Mouse (Mus musculus): ENCODE results near the gene Plch2. TPM values are rescaled to one million over a fixed set of nuclear protein-coding genes. Genes with fewer than 3 reads are reported as not detected.

The Plch2 gene
- polyA plus RNA-seq, 1 experiment from 2014 or later = 9.8 TPM

DNA sequence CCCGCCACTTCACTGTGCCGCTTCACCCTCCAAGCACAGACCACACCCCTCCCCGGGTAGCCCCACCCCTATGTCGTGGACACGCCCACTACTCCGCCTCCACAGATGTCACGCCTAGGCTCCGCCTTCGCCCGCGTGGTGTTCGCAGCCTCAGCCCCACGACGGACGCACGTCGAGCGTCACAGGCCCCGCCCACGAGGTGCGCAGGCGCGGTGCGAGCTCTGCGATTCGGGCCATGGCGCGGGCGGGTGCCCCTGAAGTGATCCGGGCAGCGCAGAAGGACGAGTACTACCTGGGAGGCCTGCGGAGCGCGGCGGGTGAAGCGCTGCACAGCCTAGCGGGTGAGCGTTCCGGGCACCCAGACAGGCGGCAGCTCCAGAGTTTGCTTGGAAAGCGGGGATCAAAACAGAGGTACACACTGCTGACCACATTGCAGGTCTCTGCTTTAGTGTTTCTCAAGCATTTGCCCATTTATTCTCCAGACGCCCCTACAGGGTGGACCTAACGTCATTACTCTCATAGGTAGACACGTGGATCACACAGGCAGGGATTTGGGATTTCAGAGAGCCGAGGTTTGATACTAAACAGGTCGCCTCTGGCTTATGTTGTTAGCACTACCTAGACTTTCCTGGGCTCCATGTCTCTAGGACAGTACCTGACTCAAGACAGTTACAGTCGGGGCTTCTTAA, 10.4 kb upstream of the Plch2 start, which contains the start of gene Pex10:
Pex10 (plus strand) TSS at position 183 of the 689 bp plus-strand sequence.
- 3% methylated on average over 46 of the region's 48 CpGs for WGBS
- peak; percentile 87 for ATAC-seq (ENCODE audit: low read depth)

DNA sequence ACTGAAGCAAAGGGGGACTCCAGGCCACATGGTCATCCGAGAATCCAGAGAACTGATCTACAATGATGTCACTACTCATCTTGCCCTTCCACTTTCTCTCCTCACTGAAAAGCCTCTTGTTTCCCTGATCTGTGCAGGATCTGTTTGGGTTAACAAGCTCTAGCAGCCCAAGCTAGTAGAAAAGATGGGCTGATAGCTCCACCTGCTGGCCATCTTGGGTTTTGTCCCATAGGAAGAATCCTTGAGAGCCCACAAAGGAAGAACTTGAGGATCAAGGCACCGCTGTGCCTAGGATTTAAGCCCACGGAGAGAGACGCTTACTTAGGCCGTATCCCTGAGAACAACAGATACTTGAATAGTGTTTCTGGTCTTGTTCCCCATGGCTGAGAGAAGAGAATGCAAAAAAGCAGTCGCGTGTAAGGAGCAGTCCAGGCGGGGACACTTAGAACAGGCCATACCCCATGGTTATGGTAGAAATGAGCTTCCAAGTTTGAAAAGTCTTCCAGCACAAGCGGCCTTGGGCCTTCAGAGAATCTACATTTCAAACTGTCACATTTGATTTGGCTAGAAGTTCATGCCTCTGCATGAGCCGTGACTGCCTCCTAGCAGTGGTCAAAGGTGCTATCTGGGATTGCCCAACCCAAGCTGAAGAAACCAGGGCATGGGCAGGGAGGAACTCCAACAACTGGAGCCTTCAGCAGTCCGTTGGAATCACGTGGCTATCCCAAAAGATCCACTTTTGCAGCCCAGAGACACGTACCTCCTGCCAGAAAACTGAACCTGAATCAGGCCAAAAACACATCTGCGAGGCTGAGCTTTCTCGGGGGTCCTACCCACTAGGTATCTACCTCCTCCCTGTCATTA, 9.6 kb upstream of the Plch2 start:
- H3K9ac ChIP-seq (ENCODE audit: low read depth, low read length) = peak overlapping the region; percentile 40
- ATAC-seq (ENCODE audit: low read depth) = peak; percentile 63

More for the DNA sequence above, 10.4 kb upstream of the Plch2 start, which contains the start of gene Pex10:
- Histone ChIP-seq H3K27me3 (replicated peaks; ENCODE audit: control insufficient read depth, insufficient read depth, low read length) (no peaks in the 10 kb centered on the region), H3K9ac (ENCODE audit: low read depth, low read length) (peak within 1 kb of the TSS; percentile 82), H3K36me3 (ENCODE audit: control insufficient read depth, insufficient read depth, low read length) (peaks cover 38% of the 10 kb centered on the region), H3K27ac (replicated peaks; ENCODE audit: low read depth, low read length) (peak within 1 kb of the TSS; percentile 82), H3K4me3 (ENCODE audit: low read depth, low read length) (peak within 1 kb of the TSS; percentile 73), H3K4me2 (ENCODE audit: low read depth, low read length) (peak within 1 kb of the TSS; percentile 86), H3K9me3 (ENCODE audit: control insufficient read depth, low read length) (no peaks in the 10 kb centered on the region), H3K4me1 (ENCODE audit: control insufficient read depth, insufficient read depth, low read length) (peaks cover 10% of the 10 kb centered on the region)
- DNase-seq (ENCODE audit: low spot score) = peak; percentile 98

DNA sequence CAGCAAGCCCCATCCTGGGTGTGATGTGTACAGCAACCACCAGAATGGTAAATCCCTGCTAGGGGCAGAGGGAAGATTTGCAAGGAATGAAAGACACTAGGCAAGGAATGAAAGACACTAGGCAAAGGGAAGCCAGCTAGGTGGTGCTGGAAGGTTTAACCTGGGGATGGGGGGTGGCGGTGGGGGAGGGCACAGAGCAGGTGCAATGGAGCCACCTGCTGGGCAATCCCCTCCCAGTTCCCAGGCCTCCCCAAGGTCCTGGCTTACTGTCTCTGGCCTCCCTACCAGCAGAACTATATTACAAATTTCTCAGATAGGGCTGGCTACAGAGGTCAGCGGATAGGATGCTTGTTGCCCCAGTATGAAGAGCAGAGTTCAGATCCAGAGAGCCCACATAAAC, 7.9 kb upstream of the Plch2 start:
- H3K36me3 ChIP-seq (ENCODE audit: control insufficient read depth, insufficient read depth, low read length) = peaks cover 13% of the 10 kb centered on the region; the same call in 1 of the 2 replicates
- H3K4me3 ChIP-seq (ENCODE audit: low read depth, low read length) = no peak overlapping the region
- H3K27me3 ChIP-seq (replicated peaks; ENCODE audit: control insufficient read depth, insufficient read depth, low read length) = no peaks in the 10 kb centered on the region
- H3K4me2 ChIP-seq (ENCODE audit: low read depth, low read length) = peak overlapping the region; percentile 10; the same call in 1 of the 2 replicates
- WGBS = 39% methylated on average over 2 of the region's 2 CpGs
- H3K4me1 ChIP-seq (ENCODE audit: control insufficient read depth, insufficient read depth, low read length) = peaks cover 10% of the 10 kb centered on the region
- no peaks in the 10 kb centered on the region for H3K9me3 ChIP-seq (ENCODE audit: control insufficient read depth, low read length)
- H3K9ac ChIP-seq (ENCODE audit: low read depth, low read length) = 0 out of 2 replicates have a peak overlapping the region, but pooled peaks have one; percentile 45
- no peak for ATAC-seq (ENCODE audit: low read depth)
- peak; percentile 37 for DNase-seq (ENCODE audit: low spot score)
- peak overlapping the region; percentile 75 for H3K27ac ChIP-seq (replicated peaks; ENCODE audit: low read depth, low read length)

More for the DNA sequence above, 9.6 kb upstream of the Plch2 start:
- DNase-seq (ENCODE audit: low spot score) = peak; percentile 94
- H3K36me3 ChIP-seq (ENCODE audit: control insufficient read depth, insufficient read depth, low read length) = peaks cover 30% of the 10 kb centered on the region
- H3K4me3 ChIP-seq (ENCODE audit: low read depth, low read length) = peak overlapping the region; percentile 73
- peaks cover 10% of the 10 kb centered on the region for H3K4me1 ChIP-seq (ENCODE audit: control insufficient read depth, insufficient read depth, low read length)
- no peaks in the 10 kb centered on the region for H3K9me3 ChIP-seq (ENCODE audit: control insufficient read depth, low read length)
- 4% methylated on average over 15 of the region's 15 CpGs for WGBS
- no peaks in the 10 kb centered on the region for H3K27me3 ChIP-seq (replicated peaks; ENCODE audit: control insufficient read depth, insufficient read depth, low read length)
- peak overlapping the region; percentile 82 for H3K27ac ChIP-seq (replicated peaks; ENCODE audit: low read depth, low read length)
- H3K4me2 ChIP-seq (ENCODE audit: low read depth, low read length) = peak overlapping the region; percentile 86

GRCm38 (mm10) chr4:155063895-155064294, 7.3 kb upstream of the Plch2 start:
- H3K4me2 ChIP-seq (ENCODE audit: low read depth, low read length) = peak overlapping the region; percentile 10
- peak; percentile 87 for DNase-seq (ENCODE audit: low spot score)

DNA sequence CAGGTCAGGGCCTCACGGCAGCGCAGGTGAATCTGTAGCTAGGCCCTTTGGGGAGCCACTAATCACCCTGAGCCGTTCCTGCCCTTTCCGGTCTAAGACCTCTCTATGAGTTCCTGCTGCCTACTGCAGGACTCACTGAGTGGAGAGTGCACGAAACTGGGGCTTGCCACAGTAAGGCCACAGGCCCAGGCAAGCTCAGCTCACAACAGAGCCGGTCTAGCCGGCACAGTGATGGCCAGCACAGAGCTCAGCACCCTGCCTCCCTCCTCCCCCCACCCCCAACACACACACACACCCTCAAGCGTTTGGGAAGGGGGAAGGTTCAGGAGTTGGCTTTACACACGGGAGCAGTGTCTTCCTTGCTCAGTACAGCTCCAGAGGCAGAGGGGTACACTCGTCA, 1.7 kb upstream of the Plch2 start:
- Histone ChIP-seq H3K9ac (ENCODE audit: low read depth, low read length) (no peak overlapping the region), H3K4me3 (ENCODE audit: low read depth, low read length) (no peak overlapping the region), H3K27me3 (replicated peaks; ENCODE audit: control insufficient read depth, insufficient read depth, low read length) (no peaks in the 10 kb centered on the region), H3K9me3 (ENCODE audit: control insufficient read depth, low read length) (no peaks in the 10 kb centered on the region), H3K4me2 (ENCODE audit: low read depth, low read length) (no peak overlapping the region), H3K4me1 (ENCODE audit: control insufficient read depth, insufficient read depth, low read length) (no peaks in the 10 kb centered on the region), H3K27ac (replicated peaks; ENCODE audit: low read depth, low read length) (no peak overlapping the region), H3K36me3 (ENCODE audit: control insufficient read depth, insufficient read depth, low read length) (no peaks in the 10 kb centered on the region)
- ATAC-seq (ENCODE audit: low read depth) = peak; percentile 13; the same call in 1 of the 2 replicates
- peak; percentile 34 for DNase-seq (ENCODE audit: low spot score)
- 33% methylated on average over 6 of the region's 10 CpGs for WGBS

More at GRCm38 (mm10) chr4:155063895-155064294, 7.3 kb upstream of the Plch2 start:
- Histone ChIP-seq H3K4me1 (ENCODE audit: control insufficient read depth, insufficient read depth, low read length) (peaks cover 10% of the 10 kb centered on the region), H3K27ac (replicated peaks; ENCODE audit: low read depth, low read length) (peak overlapping the region; percentile 76), H3K4me3 (ENCODE audit: low read depth, low read length) (no peak overlapping the region), H3K36me3 (ENCODE audit: control insufficient read depth, insufficient read depth, low read length) (peaks cover 7% of the 10 kb centered on the region; the same call in 1 of the 2 replicates), H3K9me3 (ENCODE audit: control insufficient read depth, low read length) (no peaks in the 10 kb centered on the region), H3K9ac (ENCODE audit: low read depth, low read length) (peak overlapping the region; percentile 45), H3K27me3 (replicated peaks; ENCODE audit: control insufficient read depth, insufficient read depth, low read length) (no peaks in the 10 kb centered on the region)
- 27% methylated on average over 3 of the region's 3 CpGs for WGBS
- peak; percentile 78 for ATAC-seq (ENCODE audit: low read depth)

DNA sequence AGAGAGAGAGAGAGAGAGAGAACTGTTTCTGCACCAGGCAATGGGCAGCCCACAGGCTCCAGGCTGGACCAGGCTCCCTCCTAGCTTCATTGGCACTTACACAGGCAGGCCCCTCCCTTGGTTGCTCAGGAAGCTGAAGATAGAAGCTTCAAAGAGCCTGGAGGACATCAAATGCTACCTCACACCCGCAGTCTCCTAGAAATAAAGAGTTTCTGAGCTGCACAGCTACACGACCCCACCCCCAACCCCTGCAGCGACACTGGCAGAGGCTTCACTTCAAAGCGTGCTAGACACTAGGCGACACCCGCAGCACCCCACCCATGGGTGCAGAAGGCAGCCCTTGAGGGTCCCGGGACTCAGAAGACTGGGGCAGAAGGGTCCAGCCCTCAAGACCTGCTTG, 6.5 kb downstream of the Plch2 start:
- DNase-seq (ENCODE audit: low spot score) (no peak), ATAC-seq (ENCODE audit: low read depth) (no peak)
- Histone ChIP-seq H3K4me3 (ENCODE audit: low read depth, low read length) (no peak overlapping the region), H3K4me2 (ENCODE audit: low read depth, low read length) (no peak overlapping the region), H3K27ac (replicated peaks; ENCODE audit: low read depth, low read length) (no peak overlapping the region), H3K9me3 (ENCODE audit: control insufficient read depth, low read length) (no peaks in the 10 kb centered on the region), H3K27me3 (replicated peaks; ENCODE audit: control insufficient read depth, insufficient read depth, low read length) (no peaks in the 10 kb centered on the region; the same call in 1 of the 2 replicates), H3K36me3 (ENCODE audit: control insufficient read depth, insufficient read depth, low read length) (no peaks in the 10 kb centered on the region), H3K4me1 (ENCODE audit: control insufficient read depth, insufficient read depth, low read length) (no peaks in the 10 kb centered on the region), H3K9ac (ENCODE audit: low read depth, low read length) (no peak overlapping the region)
- WGBS = 75% methylated on average over 7 of the region's 7 CpGs

DNA sequence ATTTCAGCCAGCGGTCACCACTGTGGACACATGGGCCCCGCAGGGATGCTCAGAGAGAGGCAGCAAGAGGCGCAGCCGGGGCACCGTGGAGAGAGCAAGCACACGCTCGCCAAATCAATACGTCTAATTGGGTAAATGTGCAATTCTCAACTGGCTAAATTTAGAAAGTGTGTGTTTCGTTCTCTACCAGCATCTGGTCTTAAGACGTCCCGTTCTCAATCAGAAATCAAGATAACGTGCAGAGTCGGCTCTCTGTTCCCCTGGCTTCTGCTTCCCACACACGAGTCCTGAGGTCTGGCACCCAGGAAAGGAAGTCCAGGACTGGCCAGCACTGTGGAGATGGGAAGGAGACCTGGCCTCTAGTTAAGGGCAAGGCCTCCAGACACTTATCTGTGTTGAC, 9.9 kb downstream of the Plch2 start:
- 80% methylated on average over 14 of the region's 14 CpGs for WGBS
- peaks cover 34% of the 10 kb centered on the region for H3K27me3 ChIP-seq (replicated peaks; ENCODE audit: control insufficient read depth, insufficient read depth, low read length)
- DNase-seq (ENCODE audit: low spot score) = no peak
- no peak overlapping the region for H3K27ac ChIP-seq (replicated peaks; ENCODE audit: low read depth, low read length)
- no peaks in the 10 kb centered on the region for H3K9me3 ChIP-seq (ENCODE audit: control insufficient read depth, low read length)
- no peaks in the 10 kb centered on the region; the same call in 1 of the 2 replicates for H3K4me1 ChIP-seq (ENCODE audit: control insufficient read depth, insufficient read depth, low read length)
- no peak overlapping the region for H3K4me3 ChIP-seq (ENCODE audit: low read depth, low read length)
- H3K4me2 ChIP-seq (ENCODE audit: low read depth, low read length) = no peak overlapping the region
- ATAC-seq (ENCODE audit: low read depth) = no peak
- no peak overlapping the region for H3K9ac ChIP-seq (ENCODE audit: low read depth, low read length)
- H3K36me3 ChIP-seq (ENCODE audit: control insufficient read depth, insufficient read depth, low read length) = no peaks in the 10 kb centered on the region

DNA sequence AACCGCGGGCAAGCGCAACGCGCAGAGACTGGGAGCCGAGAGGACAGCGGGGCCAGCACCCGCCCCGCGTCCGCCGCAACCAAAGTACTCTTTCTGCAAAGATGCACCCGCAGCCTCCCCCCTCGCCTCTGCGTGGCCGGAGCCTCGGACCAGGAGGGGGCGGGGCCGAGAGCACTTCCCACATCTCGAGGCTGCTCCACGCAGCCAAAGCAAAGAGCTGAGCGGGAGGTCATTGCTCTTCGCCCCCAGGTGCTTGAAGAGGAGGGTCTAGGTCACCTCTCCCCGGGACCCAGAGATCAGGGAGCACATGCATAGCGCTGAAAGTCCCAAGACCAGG, 13.3 kb downstream of the Plch2 start:
- ATAC-seq (ENCODE audit: low read depth) (no peak), DNase-seq (ENCODE audit: low spot score) (no peak)
- Histone ChIP-seq H3K27me3 (replicated peaks; ENCODE audit: control insufficient read depth, insufficient read depth, low read length) (peaks cover 51% of the 10 kb centered on the region), H3K4me2 (ENCODE audit: low read depth, low read length) (peak overlapping the region; percentile 73), H3K27ac (replicated peaks; ENCODE audit: low read depth, low read length) (no peak overlapping the region), H3K9ac (ENCODE audit: low read depth, low read length) (peak overlapping the region; percentile 55; the same call in 1 of the 2 replicates), H3K9me3 (ENCODE audit: control insufficient read depth, low read length) (no peaks in the 10 kb centered on the region), H3K36me3 (ENCODE audit: control insufficient read depth, insufficient read depth, low read length) (no peaks in the 10 kb centered on the region), H3K4me1 (ENCODE audit: control insufficient read depth, insufficient read depth, low read length) (no peaks in the 10 kb centered on the region; the same call in 1 of the 2 replicates), H3K4me3 (ENCODE audit: low read depth, low read length) (peak overlapping the region; percentile 45)
- 6% methylated on average over 13 of the region's 25 CpGs for WGBS

Measured in embryonic facial prominence, embryonic 14.5 days (tissue).